Mouse (Mus musculus): ENCODE results near the gene Slc7a5. TPM values are rescaled to one million over a fixed set of nuclear protein-coding genes. Genes with fewer than 3 reads are reported as not detected.

Slc7a5 gene
- polyA plus RNA-seq, 1 experiment from 2014 or later: 18.4 TPM

DNA sequence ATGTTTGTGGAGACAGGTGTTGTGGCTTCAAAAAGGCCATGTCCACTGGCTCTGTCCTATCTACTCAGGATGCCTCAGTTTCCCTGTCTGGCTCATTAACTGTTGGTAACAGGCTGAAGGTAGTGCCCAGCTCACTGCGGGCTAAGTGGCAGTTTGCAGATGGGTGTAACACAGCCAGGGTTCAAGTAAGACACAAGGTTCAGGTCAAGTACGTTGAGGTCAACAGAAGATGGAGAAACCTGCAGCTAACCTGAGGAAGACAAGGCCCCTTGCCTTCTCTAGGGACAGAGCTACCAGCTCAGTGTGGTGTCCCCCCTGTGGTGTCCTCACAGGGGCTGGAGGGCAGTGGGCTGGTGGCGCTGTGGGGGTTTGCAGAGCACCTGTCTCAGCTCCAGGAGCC lies 27.8 kb downstream of the Slc7a5 start:
- Histone ChIP-seq H3K36me3 (ENCODE audit: control insufficient read depth, insufficient read depth, low read length) (peaks cover 4% of the 10 kb centered on the region; the same call in 1 of the 2 replicates), H3K9me3 (replicated peaks; ENCODE audit: control insufficient read depth, low read length) (no peaks in the 10 kb centered on the region), H3K27ac (ENCODE audit: low read depth, low read length) (no peak overlapping the region), H3K9ac (ENCODE audit: low read depth, low read length) (no peak overlapping the region), H3K27me3 (ENCODE audit: control insufficient read depth, insufficient read depth, low read length) (no peaks in the 10 kb centered on the region), H3K4me1 (ENCODE audit: control insufficient read depth, insufficient read depth, low read length) (peaks cover 18% of the 10 kb centered on the region), H3K4me3 (ENCODE audit: low read depth, low read length) (no peak overlapping the region), H3K4me2 (no peak overlapping the region)
- no peak for ATAC-seq (replicated peaks; ENCODE audit: insufficient number of reproducible peaks, low FRiP score, low TSS enrichment)
- 84% methylated on average over 3 of the region's 3 CpGs for WGBS (ENCODE audit: insufficient replicate concordance)

DNA sequence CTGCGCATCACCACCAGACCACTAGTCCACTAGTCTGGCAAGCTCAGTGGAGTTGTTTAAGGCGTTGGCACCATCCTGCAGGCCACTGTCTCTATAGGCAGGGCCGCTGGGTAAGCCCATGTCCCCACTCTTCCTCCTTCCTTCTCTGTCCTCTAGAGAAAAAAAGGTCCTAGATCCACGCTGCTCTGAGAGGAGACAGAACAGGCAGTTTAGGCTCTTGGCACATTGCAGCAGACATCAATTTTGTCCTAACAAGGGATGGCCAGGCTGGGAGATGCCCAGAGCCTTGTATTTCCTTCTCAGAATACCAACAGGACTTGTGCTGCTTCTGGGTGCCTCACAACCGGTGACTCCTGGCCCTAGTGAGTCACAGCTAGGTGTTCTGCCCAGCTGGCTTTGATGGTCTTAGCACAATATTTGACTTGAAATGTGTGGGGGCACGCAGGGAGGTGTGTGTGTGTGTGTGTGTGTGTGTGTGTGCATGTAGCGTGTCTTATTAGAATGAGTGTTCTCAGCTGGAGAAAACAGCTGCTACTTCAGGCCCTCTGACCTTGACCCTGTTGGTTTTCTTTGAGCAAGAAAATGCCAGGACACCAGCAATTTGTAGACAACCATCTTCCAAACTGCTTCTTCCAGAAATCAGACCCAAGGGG lies 29.5 kb downstream of the Slc7a5 start:
- Histone ChIP-seq H3K36me3 (ENCODE audit: control insufficient read depth, insufficient read depth, low read length) (no peaks in the 10 kb centered on the region), H3K9me3 (replicated peaks; ENCODE audit: control insufficient read depth, low read length) (no peaks in the 10 kb centered on the region)
- WGBS (ENCODE audit: insufficient replicate concordance): 89% methylated on average over 7 of the region's 7 CpGs

DNA sequence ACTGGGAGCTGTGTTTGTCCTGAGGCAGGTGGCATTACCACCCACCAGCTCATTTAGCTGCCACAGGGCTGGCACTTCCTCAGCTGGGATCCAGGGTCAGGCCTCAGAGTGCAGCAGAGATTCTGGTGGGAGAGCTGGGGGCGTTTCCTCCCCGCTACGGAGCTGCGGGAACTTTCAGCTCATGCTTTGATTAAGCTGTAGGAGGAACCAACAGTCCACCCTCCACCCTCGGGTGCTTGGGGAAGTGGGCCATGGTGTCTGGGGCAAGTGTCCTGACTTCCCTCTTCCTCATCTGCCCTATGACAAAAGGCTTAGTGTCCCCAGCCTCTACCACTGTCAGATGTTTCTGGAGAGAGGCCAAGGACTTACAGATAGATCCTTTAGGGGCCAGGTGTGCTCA lies 30.3 kb downstream of the Slc7a5 start:
- Histone ChIP-seq H3K4me2 (no peak overlapping the region), H3K4me3 (ENCODE audit: low read depth, low read length) (no peak overlapping the region), H3K9ac (ENCODE audit: low read depth, low read length) (no peak overlapping the region), H3K27ac (ENCODE audit: low read depth, low read length) (no peak overlapping the region), H3K9me3 (replicated peaks; ENCODE audit: control insufficient read depth, low read length) (no peaks in the 10 kb centered on the region), H3K4me1 (ENCODE audit: control insufficient read depth, insufficient read depth, low read length) (peaks cover 23% of the 10 kb centered on the region), H3K36me3 (ENCODE audit: control insufficient read depth, insufficient read depth, low read length) (no peaks in the 10 kb centered on the region), H3K27me3 (ENCODE audit: control insufficient read depth, insufficient read depth, low read length) (peaks cover 1% of the 10 kb centered on the region)
- WGBS (ENCODE audit: insufficient replicate concordance): 56% methylated on average over 5 of the region's 5 CpGs
- ATAC-seq (replicated peaks; ENCODE audit: insufficient number of reproducible peaks, low FRiP score, low TSS enrichment): no peak

More for the DNA sequence above, 29.5 kb downstream of the Slc7a5 start:
- ATAC-seq (replicated peaks; ENCODE audit: insufficient number of reproducible peaks, low FRiP score, low TSS enrichment): no peak
- no peak overlapping the region for H3K9ac ChIP-seq (ENCODE audit: low read depth, low read length)
- no peak overlapping the region for H3K4me2 ChIP-seq
- H3K27ac ChIP-seq (ENCODE audit: low read depth, low read length): no peak overlapping the region
- peaks cover 21% of the 10 kb centered on the region for H3K4me1 ChIP-seq (ENCODE audit: control insufficient read depth, insufficient read depth, low read length)
- no peak overlapping the region for H3K4me3 ChIP-seq (ENCODE audit: low read depth, low read length)
- H3K27me3 ChIP-seq (ENCODE audit: control insufficient read depth, insufficient read depth, low read length): no peaks in the 10 kb centered on the region

DNA sequence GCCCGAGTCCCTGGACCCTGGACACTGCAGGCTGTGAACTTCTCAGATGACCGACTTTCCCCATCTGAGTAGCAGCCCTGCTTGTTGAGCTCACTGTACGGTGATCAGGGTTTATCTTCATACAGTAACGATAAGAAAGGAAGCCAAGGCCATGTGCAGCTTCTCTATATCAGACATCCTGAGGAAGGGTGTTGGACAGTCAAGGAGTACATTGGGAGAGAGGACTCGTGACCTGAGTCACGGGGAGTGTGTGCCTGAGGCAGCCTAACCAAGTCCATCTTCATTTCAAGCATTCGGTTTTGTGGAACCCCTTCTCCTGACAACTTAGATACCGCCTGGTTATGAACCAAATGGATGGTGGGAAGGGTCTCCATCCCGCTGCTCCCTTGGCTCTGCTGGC lies 32.0 kb downstream of the Slc7a5 start:
- no peak overlapping the region for H3K27ac ChIP-seq (ENCODE audit: low read depth, low read length)
- no peaks in the 10 kb centered on the region for H3K36me3 ChIP-seq (ENCODE audit: control insufficient read depth, insufficient read depth, low read length)
- peaks cover 24% of the 10 kb centered on the region for H3K4me1 ChIP-seq (ENCODE audit: control insufficient read depth, insufficient read depth, low read length)
- H3K9me3 ChIP-seq (replicated peaks; ENCODE audit: control insufficient read depth, low read length): no peaks in the 10 kb centered on the region
- 0 out of 2 replicates have a peak, but pooled peaks have one; percentile 19 for ATAC-seq (replicated peaks; ENCODE audit: insufficient number of reproducible peaks, low FRiP score, low TSS enrichment)
- H3K4me2 ChIP-seq: peak overlapping the region; percentile 27; the same call in 1 of the 2 replicates
- peaks cover 6% of the 10 kb centered on the region for H3K27me3 ChIP-seq (ENCODE audit: control insufficient read depth, insufficient read depth, low read length)
- no peak overlapping the region for H3K4me3 ChIP-seq (ENCODE audit: low read depth, low read length)
- WGBS (ENCODE audit: insufficient replicate concordance): 59% methylated on average over 9 of the region's 9 CpGs
- no peak overlapping the region for H3K9ac ChIP-seq (ENCODE audit: low read depth, low read length)

DNA sequence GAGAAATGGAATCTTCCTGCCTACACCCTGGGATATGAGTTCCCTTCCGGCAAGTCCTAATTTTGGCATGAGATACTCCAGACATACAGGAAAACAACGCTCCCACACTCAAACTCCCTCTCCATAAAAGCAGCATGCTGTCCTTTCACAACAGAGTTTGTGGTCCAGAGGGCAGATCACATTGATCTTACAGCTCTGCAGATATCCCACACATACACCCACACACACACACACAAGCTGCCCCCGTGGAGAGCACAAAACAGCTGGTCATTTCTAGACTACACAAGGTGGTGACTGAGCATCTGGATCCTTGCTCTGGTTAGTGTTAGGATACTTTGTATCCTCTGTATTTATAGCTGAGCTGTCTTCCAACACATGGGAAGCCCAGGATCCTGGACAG lies 32.4 kb downstream of the Slc7a5 start:
- Histone ChIP-seq H3K4me3 (ENCODE audit: low read depth, low read length) (no peak overlapping the region), H3K27me3 (ENCODE audit: control insufficient read depth, insufficient read depth, low read length) (peaks cover 6% of the 10 kb centered on the region), H3K27ac (ENCODE audit: low read depth, low read length) (no peak overlapping the region), H3K9me3 (replicated peaks; ENCODE audit: control insufficient read depth, low read length) (no peaks in the 10 kb centered on the region), H3K4me1 (ENCODE audit: control insufficient read depth, insufficient read depth, low read length) (peaks cover 23% of the 10 kb centered on the region), H3K9ac (ENCODE audit: low read depth, low read length) (no peak overlapping the region), H3K36me3 (ENCODE audit: control insufficient read depth, insufficient read depth, low read length) (no peaks in the 10 kb centered on the region), H3K4me2 (peak overlapping the region; percentile 27; the same call in 1 of the 2 replicates)
- 51% methylated on average over 3 of the region's 3 CpGs for WGBS (ENCODE audit: insufficient replicate concordance)
- no peak for ATAC-seq (replicated peaks; ENCODE audit: insufficient number of reproducible peaks, low FRiP score, low TSS enrichment)

DNA sequence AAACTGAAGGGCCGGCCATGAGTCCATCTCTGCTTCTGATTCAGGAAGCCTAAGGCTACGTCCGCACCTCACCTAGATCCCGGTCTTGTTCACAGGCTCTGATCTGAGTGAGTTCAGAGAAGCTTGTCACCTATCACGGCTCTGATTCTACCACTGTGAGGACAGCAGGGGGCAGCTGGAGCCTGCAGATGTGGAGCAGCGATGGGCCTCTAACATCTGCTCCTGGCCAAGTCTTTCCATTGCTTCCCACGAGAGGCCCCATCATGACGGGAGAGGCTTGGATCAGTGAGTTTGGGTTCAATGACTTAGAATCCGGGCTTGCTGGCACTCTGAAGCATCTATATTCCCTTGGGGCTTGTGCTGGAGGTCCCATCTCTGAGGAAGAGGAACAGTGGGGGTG lies 33.5 kb downstream of the Slc7a5 start:
- WGBS (ENCODE audit: insufficient replicate concordance): 50% methylated on average over 9 of the region's 9 CpGs
- H3K4me3 ChIP-seq (ENCODE audit: low read depth, low read length): no peak overlapping the region
- peaks cover 23% of the 10 kb centered on the region for H3K4me1 ChIP-seq (ENCODE audit: control insufficient read depth, insufficient read depth, low read length)
- peaks cover 6% of the 10 kb centered on the region for H3K27me3 ChIP-seq (ENCODE audit: control insufficient read depth, insufficient read depth, low read length)
- H3K27ac ChIP-seq (ENCODE audit: low read depth, low read length): no peak overlapping the region
- H3K9me3 ChIP-seq (replicated peaks; ENCODE audit: control insufficient read depth, low read length): no peaks in the 10 kb centered on the region
- H3K36me3 ChIP-seq (ENCODE audit: control insufficient read depth, insufficient read depth, low read length): no peaks in the 10 kb centered on the region
- H3K9ac ChIP-seq (ENCODE audit: low read depth, low read length): no peak overlapping the region
- H3K4me2 ChIP-seq: no peak overlapping the region
- ATAC-seq (replicated peaks; ENCODE audit: insufficient number of reproducible peaks, low FRiP score, low TSS enrichment): 0 out of 2 replicates have a peak, but pooled peaks have one; percentile 50

DNA sequence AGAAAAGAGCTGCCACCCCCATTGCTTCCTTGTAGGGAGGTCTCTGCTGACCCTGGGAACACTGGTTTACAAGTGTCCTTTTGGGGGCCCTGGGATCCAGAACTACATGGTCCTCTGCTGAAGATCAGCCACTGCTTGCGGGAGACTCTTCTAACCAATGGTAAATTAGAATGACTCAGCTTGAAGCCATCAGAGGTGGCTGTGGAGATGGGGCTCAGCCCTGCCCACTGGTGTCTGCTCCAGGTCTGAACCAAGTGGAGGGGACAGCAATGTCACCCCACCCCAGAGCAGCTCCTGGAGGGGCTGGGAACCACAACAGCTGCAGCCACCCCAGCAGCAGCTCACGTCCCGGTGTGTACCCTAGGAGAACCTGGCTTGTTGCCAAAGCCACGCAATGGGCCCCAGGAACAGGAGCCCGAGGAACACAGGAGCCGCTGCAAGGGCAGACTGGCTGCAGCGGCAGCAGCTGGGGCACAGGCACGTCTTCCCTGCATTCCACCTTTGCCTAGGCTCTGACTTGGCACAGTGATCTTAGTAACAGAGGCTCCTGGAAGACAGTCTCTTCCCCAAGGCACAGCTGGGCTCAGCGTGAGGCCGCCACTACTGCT lies 35.6 kb downstream of the Slc7a5 start:
- peak overlapping the region; percentile 16; the same call in 1 of the 2 replicates for H3K9ac ChIP-seq (ENCODE audit: low read depth, low read length)
- no peak overlapping the region for H3K4me3 ChIP-seq (ENCODE audit: low read depth, low read length)
- H3K27ac ChIP-seq (ENCODE audit: low read depth, low read length): no peak overlapping the region
- WGBS (ENCODE audit: insufficient replicate concordance): 40% methylated on average over 10 of the region's 10 CpGs
- no peak for ATAC-seq (replicated peaks; ENCODE audit: insufficient number of reproducible peaks, low FRiP score, low TSS enrichment)
- H3K4me1 ChIP-seq (ENCODE audit: control insufficient read depth, insufficient read depth, low read length): peaks cover 23% of the 10 kb centered on the region
- no peaks in the 10 kb centered on the region for H3K9me3 ChIP-seq (replicated peaks; ENCODE audit: control insufficient read depth, low read length)
- H3K4me2 ChIP-seq: peak overlapping the region; percentile 34
- H3K36me3 ChIP-seq (ENCODE audit: control insufficient read depth, insufficient read depth, low read length): no peaks in the 10 kb centered on the region
- H3K27me3 ChIP-seq (ENCODE audit: control insufficient read depth, insufficient read depth, low read length): peaks cover 6% of the 10 kb centered on the region

DNA sequence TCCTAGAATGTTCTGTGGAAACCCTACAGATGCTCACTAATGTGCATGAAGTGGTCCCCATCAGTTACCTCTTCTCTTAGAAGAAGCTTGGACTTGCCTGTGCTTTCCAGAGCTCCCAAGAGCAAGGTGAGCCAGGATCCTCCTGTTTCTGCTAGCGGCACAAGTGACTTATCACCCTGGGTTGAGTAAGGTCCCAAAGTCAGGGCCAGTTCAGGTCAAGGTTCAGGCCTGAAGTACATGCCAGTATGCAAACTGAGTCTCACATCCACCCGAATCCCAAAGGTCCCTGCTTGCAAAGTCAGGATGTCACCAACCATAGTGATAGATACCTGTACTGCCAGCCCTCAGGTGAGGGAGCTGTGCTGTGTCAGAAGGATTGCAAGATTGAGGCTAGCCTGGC lies 37.3 kb downstream of the Slc7a5 start:
- Histone ChIP-seq H3K27me3 (ENCODE audit: control insufficient read depth, insufficient read depth, low read length) (peaks cover 6% of the 10 kb centered on the region), H3K9ac (ENCODE audit: low read depth, low read length) (no peak overlapping the region), H3K4me2 (no peak overlapping the region), H3K4me3 (ENCODE audit: low read depth, low read length) (no peak overlapping the region), H3K27ac (ENCODE audit: low read depth, low read length) (no peak overlapping the region), H3K9me3 (replicated peaks; ENCODE audit: control insufficient read depth, low read length) (no peaks in the 10 kb centered on the region), H3K36me3 (ENCODE audit: control insufficient read depth, insufficient read depth, low read length) (no peaks in the 10 kb centered on the region), H3K4me1 (ENCODE audit: control insufficient read depth, insufficient read depth, low read length) (peaks cover 14% of the 10 kb centered on the region)
- ATAC-seq (replicated peaks; ENCODE audit: insufficient number of reproducible peaks, low FRiP score, low TSS enrichment): no peak
- 79% methylated on average over 2 of the region's 2 CpGs for WGBS (ENCODE audit: insufficient replicate concordance)

DNA sequence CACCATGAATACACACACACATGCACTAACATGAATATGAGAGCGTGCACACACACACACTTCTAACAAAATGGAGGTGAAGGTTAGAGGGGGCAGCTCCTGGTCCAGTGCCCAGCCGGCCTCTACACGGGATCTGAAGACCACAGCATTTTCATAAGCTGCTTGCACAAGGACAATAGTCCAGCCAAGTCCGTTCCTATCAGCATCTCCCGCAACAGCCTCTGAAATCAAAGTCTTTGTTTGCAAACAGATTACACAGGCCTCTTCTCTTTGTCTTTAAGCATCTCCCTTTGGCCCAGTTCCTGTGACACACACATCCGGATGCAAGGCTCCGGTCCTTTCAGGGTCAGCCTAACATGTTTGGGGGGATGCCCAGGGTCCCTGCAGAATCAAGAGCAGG lies 38.6 kb downstream of the Slc7a5 start:
- Histone ChIP-seq H3K27me3 (ENCODE audit: control insufficient read depth, insufficient read depth, low read length) (peaks cover 6% of the 10 kb centered on the region), H3K27ac (ENCODE audit: low read depth, low read length) (no peak overlapping the region), H3K36me3 (ENCODE audit: control insufficient read depth, insufficient read depth, low read length) (no peaks in the 10 kb centered on the region), H3K4me1 (ENCODE audit: control insufficient read depth, insufficient read depth, low read length) (peaks cover 7% of the 10 kb centered on the region), H3K4me2 (no peak overlapping the region), H3K9ac (ENCODE audit: low read depth, low read length) (no peak overlapping the region), H3K9me3 (replicated peaks; ENCODE audit: control insufficient read depth, low read length) (no peaks in the 10 kb centered on the region), H3K4me3 (ENCODE audit: low read depth, low read length) (no peak overlapping the region)
- ATAC-seq (replicated peaks; ENCODE audit: insufficient number of reproducible peaks, low FRiP score, low TSS enrichment): no peak
- 75% methylated on average over 7 of the region's 7 CpGs for WGBS (ENCODE audit: insufficient replicate concordance)
